Mouse (Mus musculus): ENCODE data around the gene Rab33b.

GRCm38 (mm10) chr3:51498659-51499058, 14.9 kb downstream of the Rab33b start:
- TF ChIP-seq POLR2A (IDR thresholded peaks at IDR 0.05; ENCODE audit: borderline replicate concordance, low read depth, low read length) (no peak), CTCF (IDR thresholded peaks at IDR 0.05; ENCODE audit: low read depth, low read length) (no peak)
